25 mouse cellular contexts compared by ENCODE assay signal in the genomic region with DNA sequence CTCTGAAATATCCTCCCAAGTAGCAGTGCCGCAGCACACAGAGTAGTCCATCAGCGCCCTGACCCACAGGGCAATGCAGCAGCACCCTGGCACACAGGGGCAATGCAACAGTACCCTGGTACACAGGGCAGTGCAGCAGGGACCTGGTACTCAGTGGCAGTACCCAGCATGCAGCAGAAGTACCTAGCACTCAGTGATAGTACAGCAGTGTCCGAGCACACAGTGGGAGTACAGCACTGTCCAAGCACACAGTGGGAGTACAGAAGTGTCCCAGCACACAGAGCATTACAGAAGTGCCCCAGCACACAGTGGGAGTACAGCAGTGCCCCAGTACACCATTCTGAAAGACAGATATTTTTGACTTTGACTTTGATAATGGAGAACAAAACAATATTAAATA.
DNase-seq lines count a peak whose midpoint lies in the region; ATAC-seq and TF ChIP-seq lines count a peak whose summit lies in the region.
"Had no signal": no experiment of that assay in that cellular context is flagged by ENCODE, and none has a peak within 500 bp of the region (broad histone marks: within the 10 kb centered on the region; RNA-seq: fewer than 3 reads in every experiment).

No protein-coding gene starts in this region.

- no peak overlapping the region for H3K4me2 ChIP-seq in hindbrain, embryonic 11.5 days (replicated peaks; ENCODE audit: low read depth, low read length)
- no peak overlapping the region for H3K4me2 ChIP-seq in hindbrain, embryonic 12.5 days (replicated peaks)
- H3K4me2 ChIP-seq in kidney, embryonic 14.5 days (replicated peaks; ENCODE audit: low read depth, low read length) = no peak overlapping the region
- no peak overlapping the region for H3K4me2 ChIP-seq in kidney, postnatal 0 days (ENCODE audit: low read length)
- H3K4me2 ChIP-seq in midbrain, embryonic 14.5 days (ENCODE audit: low read length) = no peak overlapping the region
- no peak overlapping the region for H3K4me2 ChIP-seq in midbrain, embryonic 15.5 days
- H3K4me2 ChIP-seq: forebrain, embryonic 15.5 days; heart, embryonic 12.5 days; heart, embryonic 15.5 days had no signal

- 0 out of 2 replicates have a peak, but pooled peaks have one; percentile 27 for ATAC-seq in hindbrain, embryonic 11.5 days (ENCODE audit: low FRiP score)
- ATAC-seq in hindbrain, embryonic 12.5 days (ENCODE audit: low FRiP score) = no peak
- peak; percentile 58; the same call in 1 of the 2 replicates for ATAC-seq in kidney, embryonic 14.5 days (ENCODE audit: low FRiP score, low TSS enrichment)
- 0 out of 2 replicates have a peak, but pooled peaks have one; percentile 40 for ATAC-seq in kidney, postnatal 0 days (replicated peaks; ENCODE audit: low FRiP score, low read depth)
- peak; percentile 20; the same call in 1 of the 2 replicates for ATAC-seq in midbrain, embryonic 14.5 days (ENCODE audit: low FRiP score, low TSS enrichment)
- no peak for ATAC-seq in midbrain, embryonic 15.5 days (replicated peaks)
- ATAC-seq: forebrain, embryonic 15.5 days; Patski had no signal

- no peaks in the 10 kb centered on the region for H3K36me3 ChIP-seq in hindbrain, embryonic 11.5 days (ENCODE audit: control insufficient read depth, insufficient read depth, low read length)
- H3K36me3 ChIP-seq in hindbrain, embryonic 12.5 days = no peaks in the 10 kb centered on the region
- no peaks in the 10 kb centered on the region for H3K36me3 ChIP-seq in kidney, embryonic 14.5 days (ENCODE audit: control insufficient read depth, insufficient read depth, low read length)
- no peaks in the 10 kb centered on the region for H3K36me3 ChIP-seq in kidney, postnatal 0 days (ENCODE audit: insufficient read depth, low read length)
- H3K36me3 ChIP-seq in midbrain, embryonic 14.5 days (ENCODE audit: control insufficient read depth, insufficient read depth, low read length) = no peaks in the 10 kb centered on the region
- no peaks in the 10 kb centered on the region for H3K36me3 ChIP-seq in midbrain, embryonic 15.5 days (replicated peaks)
- H3K36me3 ChIP-seq: forebrain, embryonic 15.5 days; G1E; heart, embryonic 12.5 days; heart, embryonic 15.5 days; hindbrain, embryonic 10.5 days had no signal

- 62% methylated on average over 3 of the region's 3 CpGs for WGBS in hindbrain, embryonic 11.5 days
- WGBS in hindbrain, embryonic 12.5 days = 73% methylated on average over 3 of the region's 3 CpGs
- WGBS in kidney, embryonic 14.5 days = 69% methylated on average over 3 of the region's 3 CpGs
- 66% methylated on average over 3 of the region's 3 CpGs for WGBS in kidney, postnatal 0 days
- WGBS in midbrain, embryonic 14.5 days = 72% methylated on average over 3 of the region's 3 CpGs
- 67% methylated on average over 3 of the region's 3 CpGs for WGBS in midbrain, embryonic 15.5 days

- no peak overlapping the region for H3K4me3 ChIP-seq in hindbrain, embryonic 11.5 days (ENCODE audit: low read depth, low read length)
- no peak overlapping the region for H3K4me3 ChIP-seq in hindbrain, embryonic 12.5 days
- H3K4me3 ChIP-seq in kidney, embryonic 14.5 days (ENCODE audit: low read length) = no peak overlapping the region
- no peak overlapping the region for H3K4me3 ChIP-seq in kidney, postnatal 0 days (replicated peaks; ENCODE audit: low read depth, low read length)
- H3K4me3 ChIP-seq in midbrain, embryonic 14.5 days (replicated peaks; ENCODE audit: low read depth, low read length) = no peak overlapping the region
- H3K4me3 ChIP-seq in midbrain, embryonic 15.5 days = no peak overlapping the region
- H3K4me3 ChIP-seq: forebrain, embryonic 15.5 days; heart, embryonic 12.5 days; heart, embryonic 15.5 days; hindbrain, embryonic 10.5 days had no signal

- no peak overlapping the region for H3K27ac ChIP-seq in hindbrain, embryonic 11.5 days (ENCODE audit: low read depth, low read length)
- H3K27ac ChIP-seq in hindbrain, embryonic 12.5 days = no peak overlapping the region
- H3K27ac ChIP-seq in kidney, embryonic 14.5 days (ENCODE audit: low read depth, low read length) = no peak overlapping the region
- H3K27ac ChIP-seq in kidney, postnatal 0 days = no peak overlapping the region
- no peak overlapping the region for H3K27ac ChIP-seq in midbrain, embryonic 14.5 days (replicated peaks; ENCODE audit: low read depth, low read length)
- H3K27ac ChIP-seq in midbrain, embryonic 15.5 days = no peak overlapping the region
- H3K27ac ChIP-seq: forebrain, embryonic 15.5 days; heart, embryonic 15.5 days; hindbrain, embryonic 10.5 days had no signal

- TF ChIP-seq CTCF in kidney, postnatal 0 days (IDR thresholded peaks at IDR 0.05; ENCODE audit: low read depth) = no peak

- no peaks in the 10 kb centered on the region for H3K9me3 ChIP-seq in hindbrain, embryonic 11.5 days (ENCODE audit: control insufficient read depth, low read length)
- no peaks in the 10 kb centered on the region for H3K9me3 ChIP-seq in hindbrain, embryonic 12.5 days (replicated peaks)
- H3K9me3 ChIP-seq in kidney, embryonic 14.5 days (ENCODE audit: control insufficient read depth, low read length) = no peaks in the 10 kb centered on the region
- H3K9me3 ChIP-seq in kidney, postnatal 0 days (replicated peaks; ENCODE audit: low read length) = no peaks in the 10 kb centered on the region
- no peaks in the 10 kb centered on the region for H3K9me3 ChIP-seq in midbrain, embryonic 14.5 days (ENCODE audit: control insufficient read depth, low read length)
- H3K9me3 ChIP-seq in midbrain, embryonic 15.5 days = no peaks in the 10 kb centered on the region
- H3K9me3 ChIP-seq: forebrain, embryonic 15.5 days; heart, embryonic 12.5 days; heart, embryonic 15.5 days; hindbrain, embryonic 10.5 days had no signal

- no peaks in the 10 kb centered on the region for H3K27me3 ChIP-seq in hindbrain, embryonic 11.5 days (ENCODE audit: control insufficient read depth, insufficient read depth, low read length)
- no peaks in the 10 kb centered on the region for H3K27me3 ChIP-seq in hindbrain, embryonic 12.5 days
- H3K27me3 ChIP-seq in kidney, embryonic 14.5 days (ENCODE audit: control insufficient read depth, insufficient read depth, low read length) = no peaks in the 10 kb centered on the region
- H3K27me3 ChIP-seq in kidney, postnatal 0 days (ENCODE audit: insufficient read depth, low read length) = no peaks in the 10 kb centered on the region
- H3K27me3 ChIP-seq in midbrain, embryonic 14.5 days (ENCODE audit: control insufficient read depth, insufficient read depth, low read length) = no peaks in the 10 kb centered on the region
- H3K27me3 ChIP-seq in midbrain, embryonic 15.5 days (replicated peaks) = no peaks in the 10 kb centered on the region
- H3K27me3 ChIP-seq: CH12.LX; forebrain, embryonic 15.5 days; heart, embryonic 12.5 days; heart, embryonic 15.5 days; Patski had no signal

- H3K4me1 ChIP-seq in hindbrain, embryonic 11.5 days (replicated peaks; ENCODE audit: control insufficient read depth, insufficient read depth, low read length) = no peaks in the 10 kb centered on the region
- H3K4me1 ChIP-seq in hindbrain, embryonic 12.5 days = no peaks in the 10 kb centered on the region
- H3K4me1 ChIP-seq in kidney, embryonic 14.5 days (ENCODE audit: control insufficient read depth, insufficient read depth, low read length) = no peaks in the 10 kb centered on the region; the same call in 1 of the 2 replicates
- no peaks in the 10 kb centered on the region for H3K4me1 ChIP-seq in kidney, postnatal 0 days (replicated peaks; ENCODE audit: insufficient read depth, low read length)
- H3K4me1 ChIP-seq in midbrain, embryonic 14.5 days (ENCODE audit: control insufficient read depth, insufficient read depth, low read length) = no peaks in the 10 kb centered on the region
- no peaks in the 10 kb centered on the region for H3K4me1 ChIP-seq in midbrain, embryonic 15.5 days
- H3K4me1 ChIP-seq: forebrain, embryonic 15.5 days; heart, embryonic 12.5 days; heart, embryonic 15.5 days; hindbrain, embryonic 10.5 days had no signal

- no peak for DNase-seq in hindbrain, embryonic 11.5 days (ENCODE audit: low spot score)
- DNase-seq in kidney, adult 9 months = no peak
- DNase-seq in kidney, postnatal 0 days (ENCODE audit: low spot score) = no peak
- DNase-seq in kidney, postnatal 4 days = no peak
- DNase-seq in midbrain, embryonic 14.5 days = no peak
- DNase-seq: adrenal gland, postnatal 10 days; adrenal gland, postnatal 36 days; B cell, adult 2 months; cerebellum, adult 18-20 months; cerebellum, adult 9-10 months; cerebellum, postnatal 14 days; gastrocnemius, postnatal 25 days; heart, adult 18-20 months; heart, postnatal 10 days; heart, postnatal 36 days had no signal

- H3K9ac ChIP-seq in hindbrain, embryonic 11.5 days (ENCODE audit: low read depth, low read length) = no peak overlapping the region
- H3K9ac ChIP-seq in hindbrain, embryonic 12.5 days = no peak overlapping the region
- no peak overlapping the region for H3K9ac ChIP-seq in kidney, embryonic 14.5 days (ENCODE audit: low read depth, low read length)
- no peak overlapping the region for H3K9ac ChIP-seq in kidney, postnatal 0 days (ENCODE audit: low read depth, low read length)
- H3K9ac ChIP-seq in midbrain, embryonic 14.5 days (replicated peaks; ENCODE audit: low read length) = no peak overlapping the region
- H3K9ac ChIP-seq in midbrain, embryonic 15.5 days = no peak overlapping the region
- H3K9ac ChIP-seq: forebrain, embryonic 15.5 days; heart, embryonic 12.5 days; heart, embryonic 15.5 days had no signal

Comparison
In these comparisons a context has a peak if more than half of its experiments do, and no peak if none do; other contexts are left out.
1. ATAC-seq: peak in hindbrain, embryonic 11.5 days (single experiment), kidney, embryonic 14.5 days (single experiment), kidney, postnatal 0 days (single experiment) and midbrain, embryonic 14.5 days (single experiment); none in hindbrain, embryonic 12.5 days (single experiment) and midbrain, embryonic 15.5 days (single experiment).